Mouse (Mus musculus): ENCODE measurements around the gene Angptl7. TPM values are rescaled to one million over a fixed set of nuclear protein-coding genes. Genes with fewer than 3 reads are reported as not detected.

The Angptl7 gene
- total RNA-seq, 2 experiments from 2014 or later: 1.3 to 1.5 TPM

- no peak for DNase-seq (ENCODE audit: low spot score in 2 of 2)
Measured at GRCm38 (mm10) chr4:148460656-148461284, 39.5 kb downstream of the Angptl7 start.

GRCm38 (mm10) chr4:148455477-148456025, 44.7 kb downstream of the Angptl7 start:
- DNase-seq (ENCODE audit: low spot score in 2 of 2): no peak

- DNase-seq (ENCODE audit: low spot score in 2 of 2): no peak
Measured at GRCm38 (mm10) chr4:148453707-148454106, 46.6 kb downstream of the Angptl7 start.

- DNase-seq (ENCODE audit: low spot score in 2 of 2): peak in 1 of 2 experiments; percentile 24
Measured at GRCm38 (mm10) chr4:148448853-148449245, 51.4 kb downstream of the Angptl7 start.

GRCm38 (mm10) chr4:148448179-148448852, 51.9 kb downstream of the Angptl7 start, which contains the start of gene Mtor:
TSS of gene Mtor (plus strand) at chr4:148448611.
- peak; percentile 80 for DNase-seq (ENCODE audit: low spot score in 2 of 2)

Other genes with a start within 250 kb of the Angptl7 start
- gene Disp3, start 212.5 kb downstream of the Angptl7 start, total RNA-seq (2021): 1 to 10 TPM in 1 of 2 experiments, under 1 TPM in 1; 0.95 to 1.2 TPM
- 10 to 100 TPM; 18.2 to 19.6 TPM for gene Ubiad1, start 55.7 kb downstream of the Angptl7 start, total RNA-seq (2021)
- 10 to 100 TPM; 66.3 to 67.1 TPM for gene Mtor, start 51.8 kb downstream of the Angptl7 start, total RNA-seq (2021)
- 10 to 100 TPM; 65.5 to 68.1 TPM for gene Exosc10, start 58.0 kb upstream of the Angptl7 start, total RNA-seq (2021)
- gene Srm, start 91.0 kb upstream of the Angptl7 start, total RNA-seq (2021): 10 to 100 TPM; 55.9 to 60.3 TPM
- 10 to 100 TPM in 1 of 2 experiments, 1 to 10 TPM in 1; 1.1 to 14.8 TPM for gene Masp2, start 102.1 kb upstream of the Angptl7 start, total RNA-seq (2021)
- gene Tardbp, start 126.6 kb upstream of the Angptl7 start, total RNA-seq (2021): 100 to 1,000 TPM; 280 to 349 TPM
- gene Gm572, start 142.9 kb upstream of the Angptl7 start, total RNA-seq (2021): under 1 TPM; 0.37 to 0.42 TPM

Data from adrenal gland, postnatal 4 days (tissue).